Mouse (Mus musculus) bone marrow macrophage, adult 2 months (primary cell): ENCODE results near the gene Uba2.

ENCODE experiments used
- CTCF ChIP-seq: IDR thresholded peaks from 2 replicates; pipeline ENCODE4 v1.5.1; 2012; ENCODE audit warnings: low read depth, mild to moderate bottlenecking, low read length, moderate library complexity
- POLR2A ChIP-seq: IDR thresholded peaks from 2 replicates; pipeline ENCODE4 v1.6.1; 2012; ENCODE audit warnings: mild to moderate bottlenecking, low read depth, low read length, borderline replicate concordance

GRCm38 (mm10) chr7:34208027-34208745 lies 38.8 kb upstream of the Uba2 start:
- TF ChIP-seq CTCF (no peak), POLR2A (no peak)
